Mouse (Mus musculus) lung, embryonic 16.5 days (tissue): ENCODE measurements around the gene Galnt9. TPM values are rescaled to one million over a fixed set of nuclear protein-coding genes. Genes with fewer than 3 reads are reported as not detected.

Experiments
- ATAC-seq: fragments of 200-750 bp; cut with Nextera tagmentation; 2 replicates; pipeline ENCODE4 v1.8.0; 2017; ENCODE audit warnings: low read depth, mild to moderate bottlenecking, moderate library complexity
- H3K27ac ChIP-seq: fragments of 300-500 bp; sonication (generic); 2 replicates; pipeline ENCODE4 v1.5.1; 2014; ENCODE audit warnings: mild to moderate bottlenecking, control low read depth, low read length
- H3K27me3 ChIP-seq: fragments of 300-500 bp; sonication (generic); 2 replicates; pipeline ENCODE4 v1.6.1; 2014; ENCODE audit warnings: low read depth, low read length, mixed read lengths; ENCODE audit not compliant: control insufficient read depth, insufficient read depth
- H3K36me3 ChIP-seq: fragments of 300-500 bp; sonication (generic); 2 replicates; pipeline ENCODE4 v1.6.1; 2014; ENCODE audit warnings: low read length; ENCODE audit not compliant: control insufficient read depth, insufficient read depth
- H3K4me1 ChIP-seq: fragments of 300-500 bp; sonication (generic); replicated peaks from 2 replicates; pipeline ENCODE4 v1.6.1; 2014; ENCODE audit warnings: low read length, mixed read lengths; ENCODE audit not compliant: control insufficient read depth, insufficient read depth
- H3K4me2 ChIP-seq: fragments of 300-500 bp; sonication (generic); 2 replicates; pipeline ENCODE4 v1.6.1; 2014; ENCODE audit warnings: low read depth, low read length, control low read depth
- H3K4me3 ChIP-seq: fragments of 300-500 bp; sonication (generic); 2 replicates; pipeline ENCODE4 v1.5.1; 2014; ENCODE audit warnings: mild to moderate bottlenecking, low read length, control low read depth
- H3K9ac ChIP-seq: fragments of 300-500 bp; sonication (generic); 2 replicates; pipeline ENCODE4 v1.6.1; 2014; ENCODE audit warnings: low read length, control low read depth
- H3K9me3 ChIP-seq: fragments of 300-500 bp; sonication (generic); 2 replicates; pipeline ENCODE4 v1.6.1; 2016; ENCODE audit warnings: low read length; ENCODE audit not compliant: control insufficient read depth
- WGBS: fragments of 180-500 bp; shearing (Covaris S2); extraction: QIAGEN DNeasy Blood & Tissue Kit; methylation state at CpG from one replicate; pipeline ENCODE4 v1.1.7; 2014; 5-methylcytosine and 5-hydroxymethylcytosine counted together
- polyA plus RNA-seq: library from polyadenylated mRNA; unstranded; fragments of >200 nt; fragmentation: Nextera tagmentation; extraction: Ambion mirVana; gene quantifications from 2 replicates; pipeline ENCODE4 v1.2.1, GENCODE M21; 2015

The Galnt9 gene
- polyA plus RNA-seq, 1 experiment from 2014 or later, result 0.26 TPM

DNA sequence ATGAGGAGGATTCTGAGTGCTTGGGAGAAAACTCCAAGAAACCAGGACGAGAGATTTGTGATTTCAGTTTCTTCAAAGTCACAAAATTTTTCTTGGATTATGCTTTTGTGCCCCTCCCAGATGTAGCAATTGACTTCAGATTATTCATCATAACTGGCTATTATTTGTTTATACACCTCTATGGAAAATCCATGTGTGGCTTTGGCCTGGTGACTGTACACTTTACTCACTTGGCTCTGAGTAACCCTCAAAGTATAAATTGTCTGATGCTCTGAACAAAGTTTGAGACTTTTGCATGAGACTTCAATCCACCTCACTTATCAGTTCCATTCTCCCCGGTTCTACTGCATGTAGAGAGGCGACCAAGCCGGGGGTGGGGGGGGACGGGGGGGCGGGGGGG lies 18.5 kb upstream of the Galnt9 start:
- Histone ChIP-seq H3K9me3 (no peaks in the 10 kb centered on the region), H3K4me2 (no peak overlapping the region), H3K4me1 (no peaks in the 10 kb centered on the region), H3K9ac (no peak overlapping the region), H3K27ac (no peak overlapping the region), H3K27me3 (no peaks in the 10 kb centered on the region), H3K36me3 (no peaks in the 10 kb centered on the region), H3K4me3 (no peak overlapping the region)
- ATAC-seq, result no peak
- WGBS, result 67% methylated on average over 6 of the region's 6 CpGs

GRCm38 (mm10) chr5:110526556-110526955 lies 17.6 kb upstream of the Galnt9 start:
- H3K36me3 ChIP-seq, result no peaks in the 10 kb centered on the region
- no peak overlapping the region for H3K4me2 ChIP-seq
- 71% methylated on average over 4 of the region's 4 CpGs for WGBS
- H3K27me3 ChIP-seq, result no peaks in the 10 kb centered on the region
- H3K27ac ChIP-seq, result no peak overlapping the region
- H3K9ac ChIP-seq, result no peak overlapping the region
- ATAC-seq, result no peak
- no peaks in the 10 kb centered on the region for H3K9me3 ChIP-seq
- no peaks in the 10 kb centered on the region for H3K4me1 ChIP-seq
- H3K4me3 ChIP-seq, result no peak overlapping the region

- no peak overlapping the region for H3K9ac ChIP-seq
- no peak overlapping the region for H3K4me3 ChIP-seq
- H3K36me3 ChIP-seq, result no peaks in the 10 kb centered on the region
- no peak overlapping the region for H3K27ac ChIP-seq
- ATAC-seq, result no peak
- no peaks in the 10 kb centered on the region for H3K4me1 ChIP-seq
- no peak overlapping the region for H3K4me2 ChIP-seq
- 57% methylated on average over 4 of the region's 4 CpGs for WGBS
- no peaks in the 10 kb centered on the region for H3K9me3 ChIP-seq
- no peaks in the 10 kb centered on the region for H3K27me3 ChIP-seq
Observed at GRCm38 (mm10) chr5:110531091-110531490, 13.1 kb upstream of the Galnt9 start.

DNA sequence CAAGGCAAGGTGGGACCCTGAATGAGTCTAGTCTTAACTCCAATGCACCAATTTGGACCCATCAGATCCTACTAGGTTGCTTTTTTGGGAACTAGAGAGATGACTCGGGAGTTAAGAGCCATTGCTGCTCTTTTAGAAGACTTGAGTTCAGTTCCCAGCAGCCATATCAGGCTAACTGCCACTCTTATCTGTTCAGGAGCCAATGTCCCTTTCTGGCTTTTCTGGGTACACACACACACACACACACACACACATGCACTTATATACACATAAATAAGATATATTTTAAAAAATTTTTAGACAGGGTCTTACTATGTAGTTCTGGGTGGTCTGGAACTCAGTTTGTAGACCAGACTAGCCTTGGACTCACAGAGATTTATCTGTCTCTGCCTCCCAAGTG lies 9.8 kb upstream of the Galnt9 start:
- Histone ChIP-seq H3K4me3 (no peak overlapping the region), H3K9me3 (no peaks in the 10 kb centered on the region), H3K27ac (no peak overlapping the region), H3K36me3 (no peaks in the 10 kb centered on the region), H3K4me2 (no peak overlapping the region), H3K27me3 (no peaks in the 10 kb centered on the region), H3K4me1 (no peaks in the 10 kb centered on the region), H3K9ac (no peak overlapping the region)
- ATAC-seq, result no peak
- WGBS, result 50% methylated on average over 1 of the region's 1 CpGs

GRCm38 (mm10) chr5:110535964-110536363 lies 8.2 kb upstream of the Galnt9 start:
- H3K27ac ChIP-seq, result no peak overlapping the region
- H3K27me3 ChIP-seq, result no peaks in the 10 kb centered on the region
- no peaks in the 10 kb centered on the region for H3K4me1 ChIP-seq
- no peaks in the 10 kb centered on the region for H3K9me3 ChIP-seq
- H3K9ac ChIP-seq, result no peak overlapping the region
- 78% methylated on average over 8 of the region's 8 CpGs for WGBS
- ATAC-seq, result no peak
- H3K4me3 ChIP-seq, result no peak overlapping the region
- no peak overlapping the region for H3K4me2 ChIP-seq
- H3K36me3 ChIP-seq, result no peaks in the 10 kb centered on the region

DNA sequence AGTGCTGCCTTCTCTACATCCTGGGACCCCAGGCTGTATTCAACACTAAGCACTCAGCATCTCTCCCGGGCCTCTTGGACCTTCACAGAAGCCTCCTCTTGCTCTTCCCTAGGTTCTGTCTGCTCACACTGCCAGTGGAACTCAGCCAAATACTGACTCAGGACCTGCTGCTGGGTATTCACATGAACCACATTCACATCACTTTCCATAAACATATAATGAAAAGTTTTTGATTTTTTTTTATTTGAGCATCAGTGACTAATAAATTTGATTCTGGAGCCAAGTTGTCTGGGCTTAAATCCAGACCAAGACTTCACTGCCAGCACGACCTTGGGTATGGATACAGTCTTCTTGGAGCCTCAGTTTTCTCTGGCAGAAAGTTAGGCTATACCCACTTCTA lies 3.2 kb upstream of the Galnt9 start:
- WGBS, result 48% methylated on average over 2 of the region's 2 CpGs

GRCm38 (mm10) chr5:110541456-110541855 lies 2.7 kb upstream of the Galnt9 start:
- Histone ChIP-seq H3K9me3 (no peaks in the 10 kb centered on the region), H3K36me3 (no peaks in the 10 kb centered on the region), H3K27me3 (peaks cover 37% of the 10 kb centered on the region), H3K9ac (no peak overlapping the region), H3K4me3 (no peak overlapping the region), H3K4me1 (0 out of 2 replicates have a peak, but pooled peaks cover 3% of the 10 kb centered on the region), H3K27ac (no peak overlapping the region), H3K4me2 (no peak overlapping the region)
- WGBS, result 55% methylated on average over 6 of the region's 6 CpGs
- ATAC-seq, result no peak

More for the DNA sequence above, 3.2 kb upstream of the Galnt9 start:
- H3K9ac ChIP-seq, result no peak overlapping the region
- H3K4me3 ChIP-seq, result no peak overlapping the region
- 0 out of 2 replicates have a peak, but pooled peaks cover 3% of the 10 kb centered on the region for H3K4me1 ChIP-seq
- no peaks in the 10 kb centered on the region for H3K36me3 ChIP-seq
- ATAC-seq, result no peak
- H3K9me3 ChIP-seq, result no peaks in the 10 kb centered on the region
- H3K4me2 ChIP-seq, result no peak overlapping the region
- H3K27me3 ChIP-seq, result peaks cover 34% of the 10 kb centered on the region
- H3K27ac ChIP-seq, result no peak overlapping the region

- Histone ChIP-seq H3K27me3 (peaks cover 37% of the 10 kb centered on the region), H3K27ac (no peak overlapping the region), H3K9ac (no peak overlapping the region), H3K4me2 (peak overlapping the region; percentile 53; the same call in 1 of the 2 replicates), H3K4me3 (peak overlapping the region; percentile 6; the same call in 1 of the 2 replicates), H3K36me3 (no peaks in the 10 kb centered on the region), H3K4me1 (0 out of 2 replicates have a peak, but pooled peaks cover 3% of the 10 kb centered on the region), H3K9me3 (no peaks in the 10 kb centered on the region)
- ATAC-seq, result no peak
- 2% methylated on average over 24 of the region's 24 CpGs for WGBS
Observed at GRCm38 (mm10) chr5:110544691-110545069, 525 bp downstream of the Galnt9 start.

DNA sequence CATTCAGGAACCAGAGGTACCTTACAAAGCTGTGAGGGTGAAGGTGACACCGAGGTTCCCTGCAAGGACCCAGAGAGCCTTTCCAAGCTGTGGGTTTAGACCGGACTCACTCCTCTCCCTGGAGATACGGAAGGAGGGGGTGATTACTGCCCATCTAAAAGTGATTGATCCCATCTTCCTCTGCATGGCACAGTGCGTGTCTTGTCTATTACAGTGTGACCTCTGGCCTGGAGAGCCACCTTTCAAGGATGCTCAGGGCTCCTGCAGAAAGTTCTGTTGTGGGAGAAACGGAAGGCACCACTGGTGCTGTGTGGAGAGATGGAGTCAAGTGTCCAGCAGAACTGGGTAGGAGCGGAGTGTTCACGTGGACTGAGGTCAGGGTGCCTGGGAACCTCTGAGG lies 1.2 kb downstream of the Galnt9 start:
- 0 out of 2 replicates have a peak, but pooled peaks cover 3% of the 10 kb centered on the region for H3K4me1 ChIP-seq
- no peak for ATAC-seq
- 74% methylated on average over 7 of the region's 7 CpGs for WGBS
- H3K27ac ChIP-seq, result no peak overlapping the region
- no peak overlapping the region for H3K4me2 ChIP-seq
- H3K4me3 ChIP-seq, result no peak overlapping the region
- no peak overlapping the region for H3K9ac ChIP-seq
- H3K27me3 ChIP-seq, result peaks cover 37% of the 10 kb centered on the region
- no peaks in the 10 kb centered on the region for H3K36me3 ChIP-seq
- H3K9me3 ChIP-seq, result no peaks in the 10 kb centered on the region

DNA sequence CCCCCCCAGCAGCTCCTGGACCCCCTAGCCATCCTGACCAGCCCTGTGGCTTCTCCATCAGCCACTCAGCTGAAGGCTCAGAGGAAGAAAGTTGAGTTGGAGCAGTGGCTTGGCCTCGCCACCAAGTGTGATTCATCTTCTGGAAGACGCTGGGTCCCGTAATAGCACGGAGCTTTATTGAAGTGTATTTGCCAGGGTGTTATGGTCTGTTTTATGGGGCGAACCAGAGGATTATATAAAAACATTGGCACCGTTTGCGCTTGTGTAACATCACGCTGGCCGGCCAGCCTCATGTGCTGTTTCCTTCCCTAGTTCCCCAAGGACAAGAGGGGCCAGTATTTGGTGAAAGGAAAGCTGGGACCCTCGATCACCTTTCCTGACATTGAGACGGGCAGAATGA lies 2.0 kb downstream of the Galnt9 start:
- no peak overlapping the region for H3K27ac ChIP-seq
- 77% methylated on average over 11 of the region's 11 CpGs for WGBS
- no peaks in the 10 kb centered on the region for H3K36me3 ChIP-seq
- no peak overlapping the region for H3K4me2 ChIP-seq
- no peak for ATAC-seq
- no peak overlapping the region for H3K4me3 ChIP-seq
- 0 out of 2 replicates have a peak, but pooled peaks cover 3% of the 10 kb centered on the region for H3K4me1 ChIP-seq
- no peaks in the 10 kb centered on the region for H3K9me3 ChIP-seq
- H3K9ac ChIP-seq, result no peak overlapping the region
- peaks cover 37% of the 10 kb centered on the region for H3K27me3 ChIP-seq
